Mouse (Mus musculus) intestine, embryonic 15.5 days (tissue): ENCODE data around the gene Homez. TPM values are rescaled to one million over a fixed set of nuclear protein-coding genes. Genes with fewer than 3 reads are reported as not detected.
A peak's percentile ranks its signal among the peaks of the same experiment; 100 is the strongest.

Source experiments
- ATAC-seq: fragments of 200-750 bp; cut with Nextera tagmentation; 2 replicates; pipeline ENCODE4 v1.8.0; 2017; ENCODE audit warnings: moderate TSS enrichment, moderate library complexity
- H3K27ac ChIP-seq: fragments of 300-500 bp; sonication (generic); 2 replicates; pipeline ENCODE4 v1.5.1; 2015; ENCODE audit warnings: mild to moderate bottlenecking, inconsistent platforms
- H3K27me3 ChIP-seq: fragments of 300-500 bp; sonication (generic); replicated peaks from 2 replicates; pipeline ENCODE4 v1.6.1; 2015; ENCODE audit warnings: inconsistent platforms
- H3K36me3 ChIP-seq: fragments of 300-500 bp; sonication (generic); 2 replicates; pipeline ENCODE4 v1.6.1; 2015; ENCODE audit warnings: inconsistent platforms
- H3K4me1 ChIP-seq: fragments of 300-500 bp; sonication (generic); replicated peaks from 2 replicates; pipeline ENCODE4 v1.6.1; 2015; ENCODE audit warnings: inconsistent platforms
- H3K4me2 ChIP-seq: fragments of 300-500 bp; sonication (generic); replicated peaks from 2 replicates; pipeline ENCODE4 v1.6.1; 2015; ENCODE audit warnings: mild to moderate bottlenecking, inconsistent platforms
- H3K4me3 ChIP-seq: fragments of 300-500 bp; sonication (generic); replicated peaks from 2 replicates; pipeline ENCODE4 v1.5.1; 2015; ENCODE audit warnings: inconsistent platforms
- H3K9ac ChIP-seq: fragments of 300-500 bp; sonication (generic); 2 replicates; pipeline ENCODE4 v1.6.1; 2015; ENCODE audit warnings: inconsistent platforms
- H3K9me3 ChIP-seq: fragments of 300-500 bp; sonication (generic); 2 replicates; pipeline ENCODE4 v1.6.1; 2016; ENCODE audit warnings: inconsistent platforms
- WGBS: fragments of 180-500 bp; shearing (Covaris S2); methylation state at CpG from one replicate; pipeline ENCODE4 v1.1.7; 2015; 5-methylcytosine and 5-hydroxymethylcytosine counted together
- polyA plus RNA-seq: library from polyadenylated mRNA; unstranded; fragments of >200 nt; fragmentation: Nextera tagmentation; extraction: Ambion mirVana; gene quantifications from 2 replicates; pipeline ENCODE4 v1.2.1, GENCODE M21; 2015

The Homez gene
- polyA plus RNA-seq, 1 experiment from 2014 or later = 6.2 TPM

DNA sequence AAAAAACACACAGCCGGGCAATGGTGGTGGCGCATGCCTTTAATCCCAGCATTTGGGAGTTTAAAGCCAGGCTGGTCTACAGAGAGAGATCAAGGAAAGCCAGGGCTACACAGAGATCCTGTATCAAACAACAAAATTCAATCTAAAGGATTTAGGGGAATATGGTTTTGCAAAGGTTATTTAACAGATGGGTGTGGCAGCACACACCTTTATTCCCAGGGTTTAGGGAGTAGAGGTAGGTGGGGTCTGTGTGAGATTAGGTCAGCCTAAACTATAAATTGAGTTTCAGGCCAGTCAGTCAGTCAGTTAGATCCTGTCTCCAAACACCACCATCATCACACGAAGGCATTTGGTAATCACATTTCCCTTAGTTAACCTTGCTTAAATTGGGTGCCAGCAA is 21.4 kb upstream of the Homez start, which contains the start of gene Pabpn1:
TSS of gene Pabpn1 (plus strand) at position 301 of the 400 bp plus-strand sequence.
- Histone ChIP-seq H3K9me3 (no peaks in the 10 kb centered on the region), H3K4me1 (peaks cover 6% of the 10 kb centered on the region; the same call in 1 of the 2 replicates), H3K4me2 (peak within 1 kb of the TSS; percentile 58), H3K4me3 (peak within 1 kb of the TSS; percentile 93), H3K9ac (peak within 1 kb of the TSS; percentile 33; the same call in 1 of the 2 replicates), H3K36me3 (peaks cover 11% of the 10 kb centered on the region), H3K27me3 (no peaks in the 10 kb centered on the region), H3K27ac (peak within 1 kb of the TSS; percentile 82)
- 89% methylated on average over 3 of the region's 3 CpGs for WGBS
- ATAC-seq = no peak

DNA sequence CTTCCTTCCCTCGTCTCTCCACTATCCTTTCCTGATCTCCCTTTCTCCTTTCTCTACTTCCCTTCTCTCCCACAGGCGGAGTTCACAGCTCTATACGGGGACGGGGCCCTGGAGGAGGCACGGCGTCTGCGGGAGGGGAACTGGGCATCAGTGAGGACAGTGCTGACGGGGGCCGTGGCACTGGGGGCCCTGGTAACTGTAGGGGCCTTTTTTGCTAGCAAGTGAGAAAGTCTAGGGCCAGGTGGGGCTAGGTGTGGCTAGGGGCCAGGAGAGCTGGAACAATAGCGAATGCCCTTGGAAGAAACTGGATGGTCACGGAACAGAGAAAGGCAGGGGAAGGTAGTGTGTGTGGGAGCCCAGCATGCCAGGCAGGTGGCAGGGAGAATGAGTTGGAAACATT is 14.5 kb upstream of the Homez start:
- Histone ChIP-seq H3K36me3 (0 out of 2 replicates have a peak, but pooled peaks cover 6% of the 10 kb centered on the region), H3K9ac (peak overlapping the region; percentile 80; the same call in 1 of the 2 replicates), H3K4me2 (peak overlapping the region; percentile 75), H3K27ac (no peak overlapping the region), H3K4me3 (0 out of 2 replicates have a peak overlapping the region, but pooled peaks have one; percentile 56), H3K4me1 (peaks cover 15% of the 10 kb centered on the region), H3K27me3 (no peaks in the 10 kb centered on the region), H3K9me3 (no peaks in the 10 kb centered on the region)
- no peak for ATAC-seq
- WGBS = 87% methylated on average over 11 of the region's 11 CpGs

DNA sequence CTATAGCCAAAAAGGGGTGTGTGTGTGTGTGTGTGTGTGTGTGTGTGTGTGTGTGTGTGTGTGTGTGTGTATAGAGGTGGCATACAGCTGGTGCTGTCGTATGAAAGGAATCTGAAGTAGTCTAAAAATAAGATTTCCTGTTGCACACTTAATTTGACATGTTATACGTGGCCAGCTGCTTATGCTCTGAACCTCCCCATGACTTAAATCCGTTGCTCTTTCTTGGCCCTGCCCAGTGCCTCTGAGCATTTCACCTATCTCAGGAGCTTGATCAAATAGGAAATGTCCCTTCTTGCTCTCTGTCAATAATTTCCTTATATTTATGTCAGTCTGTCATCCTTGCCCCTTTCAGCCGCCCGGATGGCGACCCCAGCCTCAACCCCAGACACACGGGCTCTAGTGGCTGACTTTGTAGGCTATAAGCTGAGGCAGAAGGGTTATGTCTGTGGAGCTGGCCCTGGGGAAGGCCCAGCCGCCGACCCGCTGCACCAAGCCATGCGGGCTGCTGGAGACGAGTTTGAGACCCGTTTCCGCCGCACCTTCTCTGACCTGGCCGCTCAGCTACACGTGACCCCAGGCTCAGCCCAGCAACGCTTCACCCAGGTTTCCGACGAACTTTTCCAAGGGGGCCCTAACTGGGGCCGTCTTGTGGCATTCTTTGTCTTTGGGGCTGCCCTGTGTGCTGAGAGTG is 13.4 kb upstream of the Homez start:
- ATAC-seq = peak; percentile 23
- H3K9me3 ChIP-seq = no peaks in the 10 kb centered on the region
- 18% methylated on average over 21 of the region's 21 CpGs for WGBS
- H3K4me2 ChIP-seq = peak overlapping the region; percentile 75
- H3K4me1 ChIP-seq = peaks cover 15% of the 10 kb centered on the region
- H3K4me3 ChIP-seq = peak overlapping the region; percentile 56
- H3K27ac ChIP-seq = peak overlapping the region; percentile 92
- no peaks in the 10 kb centered on the region for H3K27me3 ChIP-seq
- 0 out of 2 replicates have a peak, but pooled peaks cover 6% of the 10 kb centered on the region for H3K36me3 ChIP-seq
- H3K9ac ChIP-seq = peak overlapping the region; percentile 80

DNA sequence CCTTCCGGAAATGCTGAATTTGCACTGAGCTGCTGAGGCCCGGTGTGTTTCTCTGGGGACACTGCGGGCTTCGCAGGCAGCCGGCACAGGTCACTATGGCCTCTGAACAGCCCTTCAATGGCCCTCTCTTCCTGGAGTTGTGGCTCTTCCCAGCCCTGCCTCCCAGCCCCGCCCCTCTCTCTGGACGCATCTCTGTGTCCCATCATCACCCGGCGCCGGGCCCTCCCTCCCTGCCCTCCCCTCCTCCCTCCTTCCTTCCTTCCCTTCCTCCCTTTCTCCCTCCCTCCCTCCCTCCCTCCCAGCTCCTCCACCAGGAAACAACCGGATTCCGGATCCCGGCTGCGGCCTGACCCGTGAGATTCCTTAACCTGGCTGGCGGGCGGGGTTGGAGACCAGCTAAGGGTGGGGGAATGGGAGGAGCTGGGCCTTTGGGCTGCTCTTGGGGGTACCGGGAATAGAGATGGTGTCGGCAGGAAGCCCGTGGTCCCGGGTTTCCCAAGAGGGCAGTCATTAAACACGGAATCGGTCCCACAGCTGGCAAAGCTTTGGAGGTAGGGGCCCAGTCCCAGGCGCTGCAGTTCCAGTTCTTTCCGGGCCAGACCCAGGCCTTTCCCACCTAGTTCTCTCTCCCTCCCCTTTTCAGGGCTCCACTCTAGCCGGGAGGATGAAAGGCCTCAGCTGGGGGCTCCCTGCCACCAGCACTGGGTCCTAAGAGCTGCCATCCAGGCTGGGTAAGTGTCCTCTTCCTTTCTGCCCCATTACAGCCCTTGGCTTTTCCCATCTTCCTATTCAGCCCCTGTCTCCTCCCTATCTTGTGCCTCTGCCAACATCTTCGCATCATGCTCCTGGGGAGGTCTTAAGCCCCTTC is 12.6 kb upstream of the Homez start, which contains the start of the genes Bcl2l2 and Gm20521:
TSS of gene Bcl2l2 (plus strand) at position 224 of the 868 bp plus-strand sequence.
TSS of gene Gm20521 (plus strand) at position 288 of the 868 bp plus-strand sequence.
- 0 out of 2 replicates have a peak, but pooled peaks cover 6% of the 10 kb centered on the region for H3K36me3 ChIP-seq
- under 1% methylated on average over 27 of the region's 27 CpGs for WGBS
- H3K4me2 ChIP-seq = peak within 1 kb of the TSS; percentile 75
- no peaks in the 10 kb centered on the region for H3K27me3 ChIP-seq
- ATAC-seq = peak; percentile 94
- peaks cover 15% of the 10 kb centered on the region for H3K4me1 ChIP-seq
- peak within 1 kb of the TSS; percentile 92 for H3K27ac ChIP-seq
- no peaks in the 10 kb centered on the region for H3K9me3 ChIP-seq
- H3K9ac ChIP-seq = peak within 1 kb of the TSS; percentile 80
- H3K4me3 ChIP-seq = peak within 1 kb of the TSS; percentile 56

DNA sequence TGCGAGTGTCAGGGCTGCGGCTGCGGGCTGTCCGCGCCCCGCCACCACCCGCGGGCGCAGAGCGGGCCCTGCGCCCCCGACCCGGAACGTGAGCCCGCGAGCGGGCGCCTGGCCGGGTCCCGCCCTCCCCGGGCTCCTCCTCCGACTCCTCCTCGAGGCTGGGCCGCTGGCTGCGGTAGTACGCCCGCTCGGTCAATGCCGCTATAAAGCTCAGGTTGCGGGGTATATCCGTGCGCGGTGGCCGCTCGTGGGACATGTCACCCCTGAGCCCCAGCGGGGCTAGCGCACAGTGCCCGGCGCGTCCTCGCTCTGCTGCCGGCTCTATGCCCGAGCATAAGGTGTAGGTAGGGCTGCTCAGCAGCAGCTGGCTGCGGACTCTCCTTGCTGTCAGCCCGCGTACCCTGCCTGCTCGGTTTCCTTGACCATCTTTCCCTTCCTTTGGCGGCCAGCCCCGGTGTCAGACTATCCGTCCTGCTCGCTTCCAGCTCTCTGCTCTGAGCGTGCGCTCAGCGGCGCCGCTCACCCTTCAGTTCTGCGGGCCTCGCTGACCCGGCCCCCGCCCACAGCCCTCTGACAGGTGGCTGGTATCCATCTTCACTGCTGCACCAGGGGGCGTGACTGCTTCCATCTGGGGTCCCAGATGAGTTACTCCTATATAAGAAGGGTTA is 6.4 kb upstream of the Homez start, which contains the start of gene Ppp1r3e:
TSS of gene Ppp1r3e (minus strand) at position 503 of the 668 bp plus-strand sequence.
- Histone ChIP-seq H3K27ac (peak within 1 kb of the TSS; percentile 90), H3K27me3 (no peaks in the 10 kb centered on the region), H3K4me2 (peak within 1 kb of the TSS; percentile 99), H3K4me1 (peaks cover 13% of the 10 kb centered on the region), H3K4me3 (peak within 1 kb of the TSS; percentile 73), H3K9me3 (no peaks in the 10 kb centered on the region), H3K36me3 (no peaks in the 10 kb centered on the region), H3K9ac (peak within 1 kb of the TSS; percentile 84)
- peak; percentile 90 for ATAC-seq
- under 1% methylated on average over 61 of the region's 61 CpGs for WGBS

DNA sequence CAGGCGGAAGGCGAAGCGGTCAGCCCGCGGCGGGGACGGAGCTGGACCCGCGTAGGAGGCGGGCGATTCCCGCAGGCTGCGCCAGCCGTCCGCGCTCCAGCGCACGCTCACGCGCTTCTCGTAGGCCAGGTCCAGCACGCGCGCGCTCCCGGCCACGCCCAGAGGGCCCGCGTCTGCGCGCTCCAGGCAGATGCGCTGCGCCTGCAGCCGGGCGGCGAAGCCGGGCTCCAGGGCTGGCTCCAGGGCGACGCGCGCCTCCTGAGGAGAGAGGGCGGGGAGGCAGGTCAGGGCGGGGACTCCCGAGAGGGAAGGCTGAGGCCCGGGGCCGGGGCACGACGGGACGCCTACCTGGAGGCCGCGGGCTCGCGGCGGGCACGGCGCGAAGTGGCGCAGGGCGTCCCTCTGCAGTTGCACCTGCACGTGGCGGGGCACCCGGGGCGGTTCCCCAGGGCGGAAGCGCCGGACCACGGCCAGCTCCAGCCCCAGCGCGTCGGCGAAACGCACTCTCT is 5.8 kb upstream of the Homez start:
- Histone ChIP-seq H3K9ac (peak overlapping the region; percentile 84), H3K27me3 (no peaks in the 10 kb centered on the region), H3K4me2 (peak overlapping the region; percentile 99), H3K9me3 (no peaks in the 10 kb centered on the region), H3K4me1 (peaks cover 13% of the 10 kb centered on the region), H3K27ac (peak overlapping the region; percentile 90), H3K36me3 (no peaks in the 10 kb centered on the region), H3K4me3 (peak overlapping the region; percentile 73)
- ATAC-seq = peak; percentile 95
- under 1% methylated on average over 71 of the region's 72 CpGs for whole genome bisulfite sequencing

DNA sequence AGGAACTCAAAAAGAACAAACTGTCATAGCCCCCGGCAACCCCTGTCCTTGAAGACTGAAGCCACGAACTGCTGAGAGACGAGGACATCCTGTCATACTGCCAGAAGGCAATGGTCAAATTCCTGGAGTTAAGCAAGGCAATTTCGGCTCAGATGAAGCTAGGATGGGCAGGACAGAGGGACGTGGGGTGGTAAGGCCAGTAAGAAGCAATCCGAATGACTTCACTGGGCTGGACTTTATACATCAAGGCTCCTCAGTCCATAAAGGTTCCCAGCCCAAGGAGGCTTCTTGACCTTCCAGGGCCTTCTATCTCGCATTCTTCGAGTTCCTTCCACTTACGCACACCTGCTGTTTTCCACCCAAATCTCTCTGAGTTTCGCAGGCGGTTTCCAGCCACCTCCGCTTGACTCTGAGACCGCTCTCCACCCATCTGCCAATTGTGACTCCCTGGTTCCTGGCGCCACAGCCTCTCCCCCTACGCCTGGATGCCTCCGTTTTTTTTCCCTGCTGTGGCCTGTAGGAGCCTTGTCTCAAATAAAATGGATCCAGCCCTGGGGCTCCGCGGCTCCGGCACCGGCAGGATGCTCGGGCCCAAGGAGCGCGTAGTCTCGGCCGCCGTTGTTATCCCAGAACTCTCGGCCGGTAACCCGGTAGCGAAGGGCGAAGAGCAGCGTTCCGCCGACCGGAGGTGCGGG is 5.2 kb upstream of the Homez start:
- ATAC-seq = peak; percentile 46
- Histone ChIP-seq H3K27ac (peak overlapping the region; percentile 90), H3K9me3 (no peaks in the 10 kb centered on the region), H3K36me3 (no peaks in the 10 kb centered on the region), H3K4me1 (peaks cover 13% of the 10 kb centered on the region), H3K4me3 (peak overlapping the region; percentile 73), H3K9ac (peak overlapping the region; percentile 84), H3K4me2 (peak overlapping the region; percentile 99), H3K27me3 (no peaks in the 10 kb centered on the region)
- WGBS = 4% methylated on average over 36 of the region's 36 CpGs

DNA sequence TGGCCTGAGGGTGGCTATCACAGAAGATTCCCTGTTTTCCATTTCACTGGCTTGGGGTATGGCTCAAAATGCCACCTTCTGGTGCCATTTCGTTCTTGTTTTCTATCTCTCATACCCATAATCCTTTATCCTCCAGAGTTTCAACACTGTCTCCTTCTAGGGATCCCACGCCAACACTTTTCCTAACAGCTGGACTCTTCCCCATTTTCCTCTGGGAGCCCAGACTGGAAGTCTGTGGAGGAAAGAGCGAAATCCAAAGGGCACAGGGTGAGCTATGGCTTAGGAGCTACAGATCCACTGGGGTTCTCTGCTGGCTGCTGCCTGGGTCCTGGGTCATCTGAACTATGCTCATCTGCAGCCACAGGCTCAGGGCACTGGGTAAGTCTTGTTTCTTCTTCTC is 3.4 kb upstream of the Homez start:
- H3K27me3 ChIP-seq = no peaks in the 10 kb centered on the region
- H3K9me3 ChIP-seq = no peaks in the 10 kb centered on the region
- H3K9ac ChIP-seq = no peak overlapping the region
- no peak overlapping the region for H3K4me3 ChIP-seq
- H3K36me3 ChIP-seq = no peaks in the 10 kb centered on the region
- H3K4me2 ChIP-seq = no peak overlapping the region
- WGBS = 83% methylated on average over 3 of the region's 3 CpGs
- peaks cover 13% of the 10 kb centered on the region for H3K4me1 ChIP-seq
- no peak for ATAC-seq
- H3K27ac ChIP-seq = no peak overlapping the region

DNA sequence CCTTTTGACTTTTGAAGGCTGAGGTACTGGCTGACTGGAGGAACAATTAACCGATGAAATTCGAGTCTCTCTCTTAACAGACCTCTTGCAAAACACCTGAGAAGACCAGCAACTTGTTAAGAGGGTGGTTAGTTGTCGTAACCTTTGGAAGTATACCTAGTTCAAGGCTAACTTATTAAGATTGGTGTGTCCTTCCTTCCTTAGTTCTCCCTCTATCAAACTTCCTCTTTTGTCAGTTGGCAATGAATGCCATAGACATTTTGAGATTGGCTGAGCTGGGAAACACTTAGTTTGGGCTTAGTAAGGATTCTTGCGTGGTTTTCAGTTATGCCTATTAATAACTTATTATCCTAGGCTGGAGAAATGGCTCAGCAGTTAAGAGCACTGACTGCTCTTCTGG is 2.7 kb downstream of the Homez start:
- no peaks in the 10 kb centered on the region for H3K4me1 ChIP-seq
- no peak overlapping the region for H3K4me2 ChIP-seq
- WGBS = 85% methylated on average over 4 of the region's 4 CpGs
- no peak overlapping the region for H3K27ac ChIP-seq
- no peaks in the 10 kb centered on the region for H3K9me3 ChIP-seq
- H3K4me3 ChIP-seq = no peak overlapping the region
- ATAC-seq = no peak
- H3K27me3 ChIP-seq = no peaks in the 10 kb centered on the region
- H3K36me3 ChIP-seq = no peaks in the 10 kb centered on the region
- H3K9ac ChIP-seq = no peak overlapping the region

DNA sequence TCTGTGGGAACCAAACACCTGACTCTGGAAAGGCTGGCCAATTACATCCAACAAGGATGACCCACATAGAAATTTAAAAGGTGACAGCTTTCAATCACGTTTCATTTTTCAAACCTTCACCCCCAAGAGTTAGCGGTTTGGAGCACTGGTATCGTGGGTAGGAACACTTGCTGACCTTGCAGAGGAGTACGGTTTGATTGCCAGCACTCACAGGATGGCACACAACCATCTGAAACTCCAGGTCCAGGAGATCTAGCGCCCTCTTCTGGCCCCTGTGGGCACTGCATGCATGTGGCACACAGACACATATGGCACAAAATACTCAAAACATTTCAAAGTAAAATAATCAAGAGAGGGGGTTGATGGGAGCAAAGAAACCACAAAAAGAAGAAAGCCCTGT is 3.8 kb downstream of the Homez start:
- H3K36me3 ChIP-seq = no peaks in the 10 kb centered on the region
- H3K4me2 ChIP-seq = no peak overlapping the region
- no peak overlapping the region for H3K9ac ChIP-seq
- no peak overlapping the region for H3K27ac ChIP-seq
- no peak overlapping the region for H3K4me3 ChIP-seq
- no peaks in the 10 kb centered on the region for H3K4me1 ChIP-seq
- ATAC-seq = no peak
- H3K9me3 ChIP-seq = no peaks in the 10 kb centered on the region
- 58% methylated on average over 5 of the region's 5 CpGs for WGBS
- H3K27me3 ChIP-seq = no peaks in the 10 kb centered on the region

DNA sequence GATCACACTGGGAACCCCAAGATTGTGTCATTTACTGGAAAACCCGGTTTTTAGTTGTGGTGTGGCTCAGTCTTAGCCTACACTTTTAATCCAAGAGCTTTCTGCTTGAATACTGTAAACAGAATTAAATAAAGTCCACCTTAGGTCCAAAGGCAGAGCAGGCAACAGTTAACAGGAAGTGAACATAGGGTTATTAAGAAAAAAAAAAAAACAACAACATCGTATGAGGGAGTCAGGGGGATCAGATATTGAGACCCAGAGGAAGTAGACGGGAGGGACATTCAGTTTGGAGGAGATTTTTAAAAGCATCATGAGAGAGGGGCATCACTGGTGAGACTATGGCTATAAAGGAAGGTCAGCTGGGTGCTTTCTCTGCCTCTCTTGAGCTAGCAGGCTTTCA is 4.5 kb downstream of the Homez start:
- Histone ChIP-seq H3K27ac (no peak overlapping the region), H3K9ac (no peak overlapping the region), H3K36me3 (no peaks in the 10 kb centered on the region), H3K4me1 (no peaks in the 10 kb centered on the region), H3K9me3 (no peaks in the 10 kb centered on the region), H3K4me2 (no peak overlapping the region), H3K27me3 (no peaks in the 10 kb centered on the region), H3K4me3 (no peak overlapping the region)
- WGBS = 42% methylated on average over 3 of the region's 3 CpGs
- no peak for ATAC-seq
